Mouse (Mus musculus) MEL (cell line): ENCODE measurements at regions not wholly inside any gene's neighbourhood (a gene's known extent, or its start where the extent isn't known, plus 50 kb on each side); places are given as distances from the start of the nearest gene placed in this dataset.

Experiments
- CTCF ChIP-seq, 3 experiments: IDR thresholded peaks in 2 of 3; conservative IDR thresholded peaks in 1 of 3; 2 replicates each; pipeline ENCODE4 v1.5.1; 2011 to 2012; ENCODE audit warnings: low read length in 3 of 3, low read depth in 2 of 3, mild to moderate bottlenecking in 2 of 3, improper control_type of control experiment in 1 of 3, inconsistent platforms in 1 of 3, mixed read lengths in 1 of 3, moderate library complexity in 1 of 3; ENCODE audit not compliant: control insufficient read depth in 1 of 3, insufficient read depth in 1 of 3, poor library complexity in 1 of 3, severe bottlenecking in 1 of 3
- EP300 ChIP-seq, 2 experiments: IDR thresholded peaks; 2 replicates each; pipeline ENCODE4 v1.6.1; 2011; ENCODE audit warnings: improper control_type of control experiment in 2 of 2, low read length in 2 of 2, low read depth in 1 of 2, mild to moderate bottlenecking in 1 of 2
- GATA1 ChIP-seq: IDR thresholded peaks from 2 replicates; pipeline ENCODE4 v1.6.1; 2011; ENCODE audit warnings: low read depth, low read length, improper control_type of control experiment
- MAFK ChIP-seq: IDR thresholded peaks from 2 replicates; pipeline ENCODE4 v1.6.1; 2011; ENCODE audit warnings: low read depth, mild to moderate bottlenecking, low read length, improper control_type of control experiment, borderline replicate concordance
- MEF2A ChIP-seq: IDR thresholded peaks from 2 replicates; pipeline ENCODE4 v1.6.1; 2014; ENCODE audit warnings: low read depth, mild to moderate bottlenecking, inconsistent platforms, low read length, improper control_type of control experiment; ENCODE audit not compliant: poor library complexity, insufficient replicate concordance, severe bottlenecking; ENCODE audit errors: extremely low read depth
- MYC ChIP-seq: IDR thresholded peaks from 2 replicates; pipeline ENCODE4 v1.6.1; 2011; ENCODE audit warnings: low read depth, mild to moderate bottlenecking, low read length, improper control_type of control experiment, moderate library complexity
- POLR2A ChIP-seq, 2 experiments: IDR thresholded peaks; 2 replicates each; pipeline ENCODE4 v1.6.1; 2011 to 2012; ENCODE audit warnings: low read length in 2 of 2, mild to moderate bottlenecking in 2 of 2, control low read depth in 1 of 2, improper control_type of control experiment in 1 of 2, low read depth in 1 of 2, moderate library complexity in 1 of 2; ENCODE audit not compliant: control insufficient read depth in 1 of 2, insufficient read depth in 1 of 2, poor library complexity in 1 of 2
- SIN3A ChIP-seq: IDR thresholded peaks from 2 replicates; pipeline ENCODE4 v1.6.1; 2012; ENCODE audit warnings: low read length, improper control_type of control experiment, inconsistent platforms
- SMC3 ChIP-seq: IDR thresholded peaks from 2 replicates; pipeline ENCODE4 v1.6.1; 2011; ENCODE audit warnings: low read depth, low read length, improper control_type of control experiment
- TAL1 ChIP-seq: IDR thresholded peaks from 2 replicates; pipeline ENCODE4 v1.6.1; 2012; ENCODE audit warnings: mild to moderate bottlenecking, inconsistent platforms, low read length, moderate library complexity, mixed read lengths
- ZC3H11A ChIP-seq: IDR thresholded peaks from 2 replicates; pipeline ENCODE4 v1.6.1; 2012; ENCODE audit warnings: low read depth, mild to moderate bottlenecking, inconsistent platforms, low read length, improper control_type of control experiment
- ZNF384 ChIP-seq: IDR thresholded peaks from 2 replicates; pipeline ENCODE4 v1.6.1; 2012; ENCODE audit warnings: low read depth, mild to moderate bottlenecking, inconsistent platforms, low read length, improper control_type of control experiment

- no peak for TF ChIP-seq CTCF (IDR thresholded peaks at IDR 0.05 in 2 of 3, conservative IDR thresholded peaks at IDR 0.05 in 1 of 3; ENCODE audit: control insufficient read depth in 1 of 3, insufficient read depth in 1 of 3, low read depth in 2 of 3, low read length in 3 of 3, poor library complexity in 1 of 3, severe bottlenecking in 1 of 3)
- TF ChIP-seq SIN3A, result no peak
- TF ChIP-seq ZC3H11A, result no peak
- no peak for TF ChIP-seq MEF2A
- no peak for TF ChIP-seq MYC
- TF ChIP-seq EP300 (IDR thresholded peaks at IDR 0.05; ENCODE audit: low read depth in 1 of 2, low read length in 2 of 2), result no peak
- TF ChIP-seq POLR2A (IDR thresholded peaks at IDR 0.05; ENCODE audit: control insufficient read depth in 1 of 2, insufficient read depth in 1 of 2, low read depth in 1 of 2, low read length in 2 of 2, poor library complexity in 1 of 2), result no peak
- no peak for TF ChIP-seq TAL1
- no peak for TF ChIP-seq SMC3
- no peak for TF ChIP-seq MAFK
- no peak for TF ChIP-seq ZNF384
- no peak for TF ChIP-seq GATA1
Observed at GRCm38 (mm10) chr7:95141778-95142177, 1029.3 kb upstream of the Tenm4 start.
